Mouse (Mus musculus) megakaryocyte progenitor cell, adult 5-6 weeks (primary cell): ENCODE measurements around the gene Hinfp. TPM values are rescaled to one million over a fixed set of nuclear protein-coding genes. Genes with fewer than 3 reads are reported as not detected.

Experiments used
- ATAC-seq: replicated peaks from 2 replicates; pipeline ENCODE4 v1.8.0; 2016; ENCODE audit warnings: mild to moderate bottlenecking, moderate TSS enrichment, inconsistent platforms; ENCODE audit not compliant: poor library complexity
- total RNA-seq, 2 experiments: library from RNA; stranded (forward) in 1 of 2; stranded (reverse) in 1 of 2; fragments of 157-497, 149-512 nt in 1 of 2; fragments of 200-1000 nt in 1 of 2; gene quantifications; 2 replicates each; pipeline versions ENCODE4 v1.2.3 to v1.2.4; 2015 to 2017

The Hinfp gene
- total RNA-seq, 2 experiments from 2014 or later: 17.4 to 17.6 TPM

DNA sequence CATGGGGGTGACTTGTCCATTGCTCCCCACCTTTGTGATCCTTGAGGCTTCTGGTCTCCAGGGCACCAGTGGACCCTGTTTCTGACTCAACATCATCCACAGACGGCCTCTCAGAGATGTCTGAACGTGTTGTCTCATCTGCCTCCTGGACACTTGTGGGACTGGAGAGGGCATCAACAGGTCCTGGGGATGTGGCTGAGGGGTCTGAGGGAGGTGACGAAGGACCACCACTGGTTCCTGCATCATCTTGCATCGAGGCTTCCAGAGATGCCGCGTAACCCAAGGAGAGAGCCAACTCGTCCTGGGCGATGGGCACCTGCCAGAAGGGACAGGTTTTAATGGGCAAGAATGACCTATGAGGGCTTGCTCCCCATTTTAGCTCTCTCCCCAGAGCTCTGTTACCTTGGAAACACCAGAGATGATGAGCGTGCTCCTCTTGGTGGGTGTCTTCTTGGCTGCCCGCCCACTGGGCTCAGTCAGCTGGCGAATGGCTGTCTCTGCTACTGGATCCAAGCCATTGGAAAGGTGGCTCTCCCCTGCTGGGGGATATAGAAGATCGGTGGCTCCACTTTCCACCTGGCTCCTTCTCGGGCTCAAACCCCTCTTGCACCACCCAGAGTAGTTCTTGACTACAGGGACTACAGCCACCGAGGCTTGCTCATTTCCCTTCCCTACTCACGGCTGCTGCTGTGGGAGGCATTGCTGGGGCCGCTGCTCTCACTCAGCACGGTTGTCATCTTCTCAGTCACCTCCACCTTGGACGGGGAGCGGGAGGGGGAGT, 8.2 kb upstream of the Hinfp start:
- no peak for ATAC-seq

DNA sequence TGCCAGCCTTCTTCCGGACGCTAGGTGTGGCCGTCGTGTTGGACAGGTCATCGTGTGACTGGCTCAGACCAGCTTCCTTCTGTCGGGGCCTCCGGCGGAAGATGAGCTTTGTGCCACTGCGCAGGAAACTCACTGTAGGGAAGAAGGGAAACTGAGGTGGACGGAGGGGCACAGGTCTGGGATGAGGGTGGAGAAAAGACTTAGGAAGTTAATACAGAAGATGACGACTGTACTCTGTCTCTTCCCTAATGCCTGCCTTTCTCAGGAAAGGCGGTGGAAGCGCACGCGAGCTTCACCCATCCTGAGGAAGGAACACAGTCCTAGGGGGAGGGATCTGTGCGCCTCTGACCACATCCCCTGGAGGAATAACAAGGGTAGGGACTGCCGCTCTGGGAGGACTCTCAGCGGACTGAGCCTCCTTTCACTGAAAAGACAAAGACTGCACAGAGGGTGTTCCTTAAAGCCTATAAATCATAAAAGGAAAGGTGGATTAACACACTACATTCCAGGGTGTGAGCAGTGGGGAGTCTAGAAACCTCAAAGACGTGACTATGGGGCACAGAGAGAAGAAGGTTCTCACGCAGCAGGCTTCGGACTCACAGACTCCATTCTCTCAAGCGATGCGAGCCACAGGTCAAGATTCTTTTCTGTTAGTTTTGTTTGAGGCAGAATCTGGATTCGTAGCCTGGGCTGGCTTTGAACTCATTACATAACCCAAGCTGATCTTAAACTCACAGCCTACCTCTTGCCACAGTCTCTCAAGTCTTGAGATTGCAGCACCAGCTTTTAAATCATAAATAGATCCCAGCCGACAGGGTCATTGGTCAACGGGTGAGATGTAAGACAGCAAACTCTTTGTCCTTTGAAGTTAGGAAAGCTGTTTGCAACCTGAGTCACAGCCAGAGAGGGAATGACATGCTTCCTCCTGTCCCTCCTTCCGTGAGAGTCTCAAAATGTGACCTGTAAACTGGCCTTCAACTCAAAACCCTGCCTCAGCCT, 6.0 kb upstream of the Hinfp start:
- 0 out of 2 replicates have a peak, but pooled peaks have one; percentile 23 for ATAC-seq

DNA sequence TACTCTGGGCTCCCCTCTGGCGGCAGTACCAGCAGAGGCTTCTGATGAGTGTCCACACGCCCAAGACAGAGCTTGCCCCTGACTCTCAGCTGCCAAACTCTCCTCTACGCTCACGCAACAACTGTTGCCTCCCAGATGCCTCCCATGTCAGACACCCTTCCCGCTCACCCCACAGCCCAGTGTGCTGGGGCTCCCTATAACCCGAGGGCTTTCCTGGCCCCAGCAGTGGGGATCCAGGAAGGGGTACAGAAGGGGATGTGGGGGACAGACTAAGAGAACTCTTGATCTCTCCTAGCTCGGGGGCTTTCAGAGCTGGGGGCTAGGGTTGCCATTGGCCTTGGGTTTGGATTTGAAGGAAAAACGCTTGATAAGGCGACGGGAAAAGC, 5.3 kb upstream of the Hinfp start:
- no peak for ATAC-seq

DNA sequence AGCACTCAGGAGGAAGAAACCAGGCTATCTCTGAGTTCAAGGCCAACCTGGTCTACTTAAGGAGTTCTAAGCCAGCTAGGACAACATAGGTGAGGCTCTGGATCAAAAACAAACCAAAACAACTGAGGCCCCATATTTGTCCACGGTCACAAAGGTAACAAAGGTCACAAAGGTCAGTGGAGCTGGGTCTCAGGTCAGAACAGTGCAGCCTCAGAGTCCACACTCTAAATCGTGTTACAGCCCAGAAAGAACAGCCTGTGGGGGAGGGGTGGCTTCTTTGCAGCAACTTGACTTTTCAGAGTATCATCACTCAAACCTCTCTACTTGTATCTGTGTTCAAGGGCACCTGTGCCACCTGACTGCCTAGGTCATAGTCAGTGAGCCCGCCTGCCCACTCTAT, 4.3 kb upstream of the Hinfp start:
- no peak for ATAC-seq

DNA sequence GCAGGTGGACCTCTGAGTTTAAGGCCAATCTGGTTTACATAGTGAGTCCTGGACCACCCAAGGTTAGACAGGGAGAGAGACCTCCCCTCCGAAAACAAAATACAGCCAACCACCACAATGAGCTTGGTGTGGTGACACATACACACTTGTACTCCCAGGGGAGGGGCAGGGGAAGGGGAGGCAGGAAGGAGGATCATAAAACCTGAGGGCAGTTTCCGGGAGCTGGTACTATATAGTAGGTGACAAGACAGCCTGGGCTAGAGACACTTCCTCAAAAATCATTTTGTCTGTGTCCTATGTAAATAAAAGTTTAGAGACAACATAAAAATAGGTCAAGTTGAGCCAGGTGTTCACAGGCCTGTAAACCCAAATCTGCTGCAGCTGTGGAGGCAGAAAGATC, 1.8 kb upstream of the Hinfp start:
- ATAC-seq: no peak

DNA sequence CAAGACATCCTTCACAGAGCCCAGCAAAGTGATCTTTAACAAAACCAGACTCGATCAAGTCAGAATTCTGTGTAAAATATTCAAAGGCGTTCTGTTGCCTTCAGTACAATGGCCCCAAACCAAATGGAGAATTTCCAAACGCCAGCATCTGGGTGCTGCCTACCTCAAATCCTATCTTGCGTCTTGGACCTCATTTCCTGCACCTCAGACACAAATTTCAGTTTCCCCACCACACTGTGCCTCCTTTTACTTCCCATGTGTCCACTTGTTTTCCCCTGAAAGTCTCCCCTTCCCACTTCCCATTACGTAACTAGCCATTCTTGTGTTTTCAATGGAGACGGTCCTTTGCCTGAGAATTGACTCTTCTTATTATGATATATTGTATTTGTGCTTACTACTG, 1.1 kb upstream of the Hinfp start:
- no peak for ATAC-seq

DNA sequence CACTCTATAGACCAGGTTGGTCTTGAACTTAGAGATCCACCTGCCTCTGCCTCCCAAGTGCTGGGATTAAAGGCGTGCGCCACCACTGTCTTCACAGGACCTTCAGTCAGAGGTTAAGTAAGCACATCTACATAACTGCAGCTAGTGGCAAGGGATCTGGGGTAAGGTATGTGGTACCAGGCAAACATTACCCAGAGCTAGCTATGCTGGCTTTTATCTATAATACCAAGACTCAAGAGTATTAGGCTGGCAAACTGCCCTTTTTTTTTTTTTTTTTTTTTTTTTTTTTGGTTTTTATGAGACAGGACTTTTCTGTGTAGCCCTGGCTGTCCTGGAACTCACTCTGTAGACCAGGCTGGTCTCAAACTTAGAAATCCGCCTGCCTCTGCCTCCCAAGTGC, 5.5 kb downstream of the Hinfp start:
- peak; percentile 86 for ATAC-seq

DNA sequence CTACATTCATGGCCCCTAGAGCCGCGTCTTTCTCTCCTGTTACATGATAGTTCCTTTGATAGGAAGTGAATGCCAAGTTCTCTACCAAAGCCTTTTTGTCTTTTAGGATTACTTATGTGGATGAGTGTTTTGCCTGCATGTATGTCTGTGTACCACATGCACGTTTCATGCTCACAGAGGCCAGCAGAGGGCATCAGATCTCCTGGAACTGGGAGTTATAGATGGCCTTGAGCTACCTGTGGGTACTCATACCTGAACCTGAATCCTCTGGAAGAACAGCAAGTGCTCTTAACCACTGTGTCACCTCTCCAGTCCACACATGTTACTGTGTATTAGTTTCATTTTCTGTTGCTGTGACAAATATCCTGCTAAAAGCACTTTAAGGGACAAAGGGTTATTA, 13.0 kb downstream of the Hinfp start:
- no peak for ATAC-seq

DNA sequence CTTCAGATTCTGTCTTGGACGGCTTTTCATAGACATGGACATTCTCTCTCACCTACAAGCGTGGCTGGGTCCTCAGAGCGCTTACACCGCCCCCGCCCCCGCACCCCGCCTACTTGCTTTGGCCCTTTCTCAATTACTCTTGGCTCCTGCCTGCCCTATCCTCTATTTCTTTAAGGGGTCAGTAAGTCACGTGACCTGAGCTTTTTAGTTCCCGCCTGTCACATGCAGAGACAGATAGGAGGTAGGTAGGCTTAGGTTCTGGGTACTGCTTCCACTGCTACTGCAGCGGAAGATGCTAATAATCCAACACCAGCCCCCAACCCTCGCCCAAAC, 16.5 kb downstream of the Hinfp start:
- peak; percentile 8 for ATAC-seq

DNA sequence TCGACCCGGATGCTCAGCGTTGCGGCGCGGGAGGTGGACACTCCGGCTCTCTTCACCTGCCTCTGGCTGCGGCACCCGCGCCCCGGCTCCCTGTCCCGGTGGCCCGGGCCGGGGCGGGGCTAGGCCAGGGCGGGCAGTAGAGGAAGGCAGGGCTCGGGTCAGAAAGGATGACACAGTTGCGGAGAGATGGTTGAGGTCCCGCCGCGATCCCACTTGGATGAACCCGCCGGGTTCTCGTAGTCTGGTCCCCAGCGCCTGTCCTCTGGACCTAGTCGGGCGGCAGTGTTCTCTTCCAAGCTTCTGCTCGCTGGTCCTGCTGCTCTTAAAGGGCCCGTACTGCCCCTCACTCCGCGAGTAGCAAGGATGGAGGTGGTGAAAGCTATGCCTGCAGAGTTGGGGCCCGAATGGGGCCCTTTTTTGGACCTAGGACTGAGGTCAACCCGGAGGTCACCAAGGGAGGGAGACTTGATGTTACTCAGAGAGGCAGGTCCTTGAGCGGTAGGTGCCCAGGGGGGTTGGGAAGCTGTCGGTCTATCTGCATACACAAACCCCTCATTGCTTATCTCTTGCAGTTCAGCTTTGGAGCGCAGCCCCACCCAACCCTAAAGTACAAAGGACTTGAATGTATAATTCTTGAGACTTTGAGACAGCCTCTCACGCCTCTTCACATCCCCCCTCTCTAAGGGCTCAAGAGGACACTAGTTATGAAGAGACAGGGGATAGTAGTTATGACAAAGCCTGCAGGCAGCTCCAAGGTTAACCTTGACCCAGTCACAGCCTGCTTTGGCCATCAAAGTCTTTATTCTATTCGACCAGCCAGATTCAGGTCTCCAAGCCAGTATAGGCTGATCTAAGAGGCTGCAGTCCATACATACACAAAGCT, 17.2 kb downstream of the Hinfp start, which contains the start of gene Abcg4:
Gene Abcg4, minus strand, starts transcription at position 540 of the 883 bp plus-strand sequence.
- ATAC-seq: peak; percentile 78

DNA sequence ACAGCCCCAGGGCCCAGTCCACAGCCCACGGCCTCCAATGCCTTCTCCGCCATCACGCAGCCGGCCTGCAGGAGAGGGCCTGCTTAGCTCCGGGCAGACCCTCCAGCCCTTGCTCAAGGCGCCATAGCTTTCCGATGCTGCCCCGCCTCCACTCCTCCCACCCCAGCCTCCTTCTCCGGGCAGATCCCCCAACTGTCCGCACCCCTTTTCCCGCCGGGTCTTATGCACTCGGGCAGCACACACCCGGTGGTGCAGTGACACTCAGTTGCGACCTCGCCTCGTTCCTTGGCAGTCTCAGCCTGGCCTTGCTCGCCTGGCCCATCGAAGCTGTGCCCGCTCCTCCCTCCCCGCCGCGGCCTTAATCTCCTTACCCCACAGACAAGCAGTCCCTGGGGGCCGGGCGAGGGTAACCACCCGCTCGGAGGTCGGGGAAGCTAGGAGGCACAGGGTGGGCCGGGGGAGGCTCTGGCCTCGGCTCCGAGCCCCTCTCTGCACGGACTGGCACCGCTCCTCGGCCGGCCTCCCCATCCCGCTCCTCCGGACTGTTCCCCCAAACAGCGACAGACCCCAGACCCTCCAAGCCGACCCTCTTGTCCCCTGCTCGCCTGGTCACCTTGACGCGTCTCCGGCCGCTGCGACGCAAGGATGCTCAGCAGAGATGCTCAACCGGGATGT, 17.9 kb downstream of the Hinfp start:
- ATAC-seq: peak; percentile 29

DNA sequence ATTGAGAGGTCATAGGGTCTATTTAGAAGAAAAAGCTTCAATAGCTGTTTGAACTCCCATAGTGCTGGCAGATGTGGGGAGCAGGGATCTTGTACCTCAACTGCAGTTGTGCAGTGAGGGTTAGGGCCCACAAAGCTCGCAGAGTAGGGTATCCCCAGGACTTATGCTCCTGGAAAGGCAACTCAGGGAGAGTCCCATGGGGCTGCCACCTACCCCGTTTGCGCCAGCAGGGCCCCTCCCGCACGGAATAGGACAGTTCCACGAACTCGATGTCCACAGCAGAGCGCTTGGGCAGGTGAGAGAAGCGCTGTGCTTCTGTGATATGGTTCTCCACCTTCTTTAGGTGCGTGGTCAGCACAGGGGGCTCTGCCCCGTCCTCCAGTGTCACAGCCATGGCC, 18.5 kb downstream of the Hinfp start:
- no peak for ATAC-seq

DNA sequence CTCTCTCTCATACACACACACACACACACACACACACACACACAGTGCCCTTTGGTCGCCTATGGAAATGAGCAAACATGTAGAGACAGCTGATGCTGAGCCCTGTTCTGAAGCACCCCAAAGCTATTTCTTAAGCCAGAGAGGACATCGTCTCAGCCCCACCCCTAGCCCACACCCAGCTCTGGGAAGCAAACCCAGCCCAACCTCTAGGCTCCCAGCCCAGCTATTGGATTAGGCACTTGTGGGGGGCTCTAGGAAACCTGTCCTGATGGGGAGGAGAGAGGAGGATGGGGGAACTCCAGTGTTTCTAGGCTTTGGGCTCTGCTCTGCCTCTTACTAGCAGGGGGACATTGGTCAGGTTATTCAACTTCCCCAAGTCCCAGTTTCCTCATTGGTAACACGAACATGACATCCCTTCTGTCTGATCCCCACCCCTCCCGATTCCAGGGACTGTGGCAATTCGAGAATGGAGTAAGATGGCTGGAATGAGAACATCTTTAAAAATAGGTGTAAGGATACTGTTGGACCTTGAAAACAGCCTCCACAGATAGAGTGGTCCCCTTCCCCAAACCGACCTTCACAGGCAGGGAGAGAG, 19.1 kb downstream of the Hinfp start:
- 0 out of 2 replicates have a peak, but pooled peaks have one; percentile 19 for ATAC-seq

DNA sequence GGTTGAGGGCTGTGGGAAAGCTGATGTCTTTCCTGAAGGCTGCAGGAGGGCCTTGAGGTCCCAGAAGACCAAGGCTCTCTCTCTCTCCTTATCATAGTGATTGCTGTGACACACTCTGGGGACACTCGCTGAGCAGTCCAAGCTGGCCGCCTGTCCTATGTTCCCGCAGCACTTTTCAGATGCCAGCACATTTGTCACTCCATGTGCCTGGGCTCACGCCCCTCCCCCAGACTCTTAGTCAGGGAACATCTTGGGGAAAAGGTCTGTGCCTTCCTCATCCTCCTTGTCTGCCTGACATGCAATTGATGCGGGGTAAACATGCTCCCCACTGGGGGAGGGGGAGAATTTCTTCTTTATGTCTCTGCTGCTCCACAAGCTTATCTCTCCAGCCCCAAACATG, 22.3 kb downstream of the Hinfp start:
- ATAC-seq: no peak

DNA sequence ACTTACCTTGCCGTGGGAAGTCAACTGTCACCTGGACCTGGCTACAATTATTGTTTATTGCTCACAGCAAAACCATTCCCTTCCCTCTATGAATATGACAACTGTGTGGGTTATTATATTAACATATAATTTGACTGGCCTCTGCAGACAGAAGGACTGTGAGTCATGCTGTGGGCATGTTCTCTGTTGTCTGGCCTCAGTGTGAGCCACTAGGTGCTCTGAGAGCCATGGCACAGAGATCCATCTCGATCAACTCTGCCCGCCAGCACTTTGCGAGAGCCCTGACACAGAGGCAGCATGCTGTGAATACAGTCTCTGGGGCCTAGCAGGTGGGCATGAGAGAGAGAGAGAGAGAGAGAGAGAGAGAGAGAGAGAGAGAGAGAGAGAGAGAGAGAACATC, 35.5 kb downstream of the Hinfp start:
- ATAC-seq: no peak

DNA sequence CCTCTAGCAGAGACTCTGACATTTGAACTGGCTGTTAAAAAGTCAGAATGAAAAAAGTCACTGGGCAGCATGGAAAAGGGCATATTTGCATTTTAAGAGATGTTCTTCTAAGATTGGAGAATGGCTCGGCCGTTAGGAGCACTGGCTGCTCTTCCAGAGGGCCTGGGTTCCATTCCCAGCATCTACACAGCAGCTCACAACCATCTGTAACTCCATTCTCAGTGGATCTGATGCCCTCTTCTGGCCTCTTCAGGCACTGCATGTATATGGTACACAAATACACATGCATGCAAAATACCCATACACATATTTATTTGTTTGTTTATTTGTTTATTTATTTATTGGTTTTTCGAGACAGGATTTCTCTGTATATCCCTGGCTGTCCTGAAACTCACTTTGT, 36.4 kb downstream of the Hinfp start:
- no peak for ATAC-seq

DNA sequence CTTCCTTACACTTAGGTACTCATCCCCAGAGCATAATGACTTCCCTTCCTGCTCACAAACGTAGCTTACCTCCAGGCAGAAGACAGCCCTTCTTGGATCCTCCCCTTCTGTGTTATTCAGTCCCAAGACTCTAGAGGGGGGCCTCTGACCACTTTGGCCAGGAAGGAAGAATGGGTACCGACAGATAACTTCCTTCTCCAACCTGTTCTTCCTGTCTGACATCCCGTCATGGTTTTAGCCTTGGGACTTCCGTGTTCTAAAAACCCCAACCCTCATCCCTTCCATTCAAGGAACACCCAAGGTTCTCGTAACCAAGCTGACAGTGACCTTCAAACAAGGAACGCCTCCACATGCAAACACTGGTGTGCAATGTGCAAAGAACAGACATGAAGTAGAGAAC, 37.0 kb downstream of the Hinfp start, which contains the start of gene Nlrx1:
Gene Nlrx1, minus strand, starts transcription at position 168 of the 400 bp plus-strand sequence.
- ATAC-seq: peak; percentile 61

DNA sequence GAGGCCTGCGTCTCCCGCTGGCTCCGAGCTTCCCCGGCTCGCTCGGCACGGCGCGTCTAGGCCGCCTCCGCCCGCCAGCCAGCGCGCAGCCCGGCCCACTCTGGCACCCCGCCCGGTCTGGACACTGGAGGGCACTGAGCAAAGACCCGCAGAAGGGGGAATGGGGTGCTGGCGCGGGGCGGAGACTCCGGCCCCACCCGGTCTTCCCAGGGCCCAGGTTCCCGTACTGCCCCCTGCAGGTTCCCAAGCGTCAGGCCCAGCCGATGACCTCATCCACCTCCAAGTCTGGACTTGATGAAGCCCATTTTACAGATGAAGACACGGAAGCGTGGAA, 37.5 kb downstream of the Hinfp start:
- ATAC-seq: peak; percentile 87

DNA sequence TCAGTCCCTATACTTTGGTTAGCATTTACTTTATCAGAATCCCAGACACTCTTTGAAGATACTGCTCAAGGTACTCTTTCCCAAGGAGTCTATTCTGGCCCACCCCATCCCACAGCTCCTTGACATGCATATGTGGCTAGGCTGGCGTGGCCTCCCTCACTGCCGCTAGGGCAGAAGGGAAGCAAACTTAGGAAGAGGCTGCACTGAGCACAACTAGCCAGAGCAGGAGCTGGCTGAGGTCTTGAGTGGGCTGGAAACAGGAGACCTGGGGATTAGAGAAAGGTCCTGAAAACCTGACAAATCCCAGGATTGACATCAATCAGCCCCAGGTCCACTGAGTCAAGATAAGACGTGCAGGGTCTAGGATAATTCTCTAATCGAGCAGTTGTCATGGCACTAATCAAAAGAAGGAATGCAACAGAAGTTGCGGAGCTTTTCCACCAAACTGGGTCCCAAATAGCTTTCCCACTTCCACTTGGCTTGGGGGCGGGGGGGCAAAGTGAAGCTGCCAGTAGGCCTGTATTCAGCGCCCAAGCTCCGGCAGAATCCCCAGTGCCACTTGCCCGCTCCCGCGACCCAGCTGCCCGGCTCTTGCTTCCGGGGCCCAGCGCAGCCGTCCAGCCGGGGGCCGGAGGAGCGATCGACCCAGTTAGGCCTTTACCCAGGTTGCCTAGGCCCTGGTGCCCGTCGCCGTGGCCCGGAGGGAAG, 38.0 kb downstream of the Hinfp start:
- ATAC-seq: 0 out of 2 replicates have a peak, but pooled peaks have one; percentile 18
